Mouse (Mus musculus) right cerebral cortex, postnatal 25 days (tissue): Measurements from ENCODE around the gene Ccin.

ENCODE experiments used
- DNase-seq: peaks from one replicate; pipeline ENCODE4 v3.0.0; 2022

Ccin gene

DNA sequence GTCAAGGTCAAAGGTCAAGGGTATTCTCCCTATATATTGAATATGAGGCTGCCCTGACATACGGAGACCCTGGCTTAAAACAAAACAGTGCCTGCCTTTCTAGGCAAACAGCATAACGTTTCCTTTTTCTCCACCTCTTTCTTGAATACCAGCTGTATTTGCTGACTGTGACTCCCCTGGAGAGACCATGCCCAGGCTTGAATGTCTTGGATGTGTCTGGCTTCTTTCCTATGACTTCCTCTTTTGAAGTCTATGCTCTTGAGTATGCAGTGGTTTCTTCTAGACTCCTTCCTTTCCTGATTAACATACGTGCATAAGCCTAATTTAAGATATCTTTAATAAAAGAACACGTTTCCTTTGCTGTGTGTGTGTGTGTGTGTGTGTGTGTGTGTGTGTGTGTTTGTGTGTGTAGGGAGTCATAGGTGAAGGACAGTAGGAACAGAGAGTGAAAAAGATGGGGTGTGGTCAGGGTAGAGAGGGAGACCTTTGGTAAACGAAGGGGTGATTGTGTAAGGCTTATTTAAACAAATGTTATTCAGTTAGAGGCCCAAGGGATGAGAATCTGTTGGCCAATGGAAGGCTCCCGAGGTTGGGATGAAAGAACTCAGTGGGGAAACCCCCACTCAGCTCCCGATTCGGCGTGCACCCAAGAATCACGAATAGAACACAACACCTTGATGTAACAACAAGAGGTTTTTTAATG is 8.2 kb upstream of the Ccin start:
- no peak for DNase-seq

DNA sequence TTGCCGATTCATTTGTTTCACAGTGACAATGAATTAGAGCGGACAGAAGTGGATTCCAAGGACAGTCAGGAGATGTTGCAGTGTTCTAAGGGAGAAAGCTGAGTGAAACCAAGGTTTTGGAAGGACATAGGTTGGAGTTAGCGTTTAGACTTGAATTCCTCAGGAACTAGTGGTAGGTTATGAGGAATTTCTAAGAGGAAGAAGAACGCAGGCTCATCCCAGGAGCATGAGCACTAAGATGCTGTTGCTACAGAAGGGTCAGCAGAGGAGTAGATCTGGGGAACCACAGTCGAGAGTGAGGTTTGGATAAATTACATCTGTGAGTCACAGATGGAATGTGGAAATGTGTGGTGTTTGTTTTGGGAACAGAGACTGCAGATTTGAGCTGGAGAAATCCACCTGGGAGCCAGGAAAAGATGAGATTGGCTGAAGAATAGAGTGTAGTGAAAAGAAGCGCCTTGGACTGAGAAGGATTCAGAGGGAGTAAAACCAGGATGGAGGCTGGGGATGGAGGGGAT is 7.0 kb upstream of the Ccin start:
- DNase-seq, result no peak

DNA sequence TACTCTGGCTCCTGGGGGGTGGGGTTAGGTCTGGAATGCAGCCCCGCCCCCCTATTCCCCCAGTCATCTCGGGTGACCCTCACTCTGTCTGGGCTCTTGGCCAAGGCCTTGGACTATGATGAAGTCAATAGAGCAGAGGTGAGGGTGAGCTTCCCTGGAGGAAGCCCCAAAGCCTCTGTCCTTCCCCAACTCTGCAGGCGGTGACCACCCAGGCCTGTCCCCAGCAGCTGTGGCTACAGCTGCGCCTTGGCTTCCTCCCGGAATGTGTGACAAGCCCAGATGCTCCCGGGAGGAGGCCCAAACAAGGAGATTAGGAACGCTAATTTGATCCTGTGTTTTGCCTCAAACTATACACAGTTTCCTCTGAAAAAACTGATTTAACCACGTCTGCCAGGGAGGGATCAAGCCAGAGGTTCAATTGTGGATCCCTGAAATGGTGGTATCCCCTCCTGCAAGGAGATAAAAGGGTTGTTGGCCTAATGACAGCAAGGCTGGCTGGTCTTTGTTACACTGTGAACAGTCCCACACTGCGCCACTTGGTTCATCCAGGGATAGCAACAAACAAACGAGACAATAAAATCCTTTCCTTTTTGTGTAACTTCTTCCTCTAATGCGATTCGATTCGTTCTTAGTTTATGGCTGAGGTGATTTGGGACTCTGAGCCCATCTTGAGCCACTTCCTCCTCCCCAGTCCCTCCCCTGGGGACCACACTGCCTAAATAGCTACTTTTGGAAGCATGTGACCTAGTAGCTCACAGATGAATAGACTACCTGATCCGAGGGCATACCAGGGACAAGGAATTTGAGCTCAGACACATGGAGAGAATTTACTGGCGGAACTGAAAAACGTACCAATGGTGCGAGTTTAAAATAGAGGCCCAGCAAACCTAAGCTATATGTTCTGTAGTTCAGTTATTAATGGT is 4.5 kb upstream of the Ccin start:
- no peak for DNase-seq

DNA sequence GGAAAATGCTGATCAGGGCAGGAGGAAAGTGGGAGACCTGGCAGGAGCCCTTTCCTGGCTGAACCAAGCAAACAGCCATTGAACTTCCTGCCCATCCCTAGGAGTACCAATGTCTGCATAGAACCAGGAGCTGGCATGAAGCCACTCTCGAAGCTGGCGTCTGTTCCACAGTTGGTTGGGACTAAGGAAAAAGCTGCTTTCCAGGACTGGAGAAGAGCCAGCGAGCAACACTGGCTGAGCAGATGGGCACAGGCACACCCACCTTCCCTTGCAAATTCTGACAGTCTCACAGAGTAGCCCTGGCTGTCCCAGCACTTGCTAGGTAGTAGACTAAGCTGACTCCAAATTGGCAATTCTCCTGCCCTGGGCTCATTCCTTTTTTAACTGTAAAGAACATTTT is 3.5 kb upstream of the Ccin start:
- DNase-seq, result peak; percentile 86

DNA sequence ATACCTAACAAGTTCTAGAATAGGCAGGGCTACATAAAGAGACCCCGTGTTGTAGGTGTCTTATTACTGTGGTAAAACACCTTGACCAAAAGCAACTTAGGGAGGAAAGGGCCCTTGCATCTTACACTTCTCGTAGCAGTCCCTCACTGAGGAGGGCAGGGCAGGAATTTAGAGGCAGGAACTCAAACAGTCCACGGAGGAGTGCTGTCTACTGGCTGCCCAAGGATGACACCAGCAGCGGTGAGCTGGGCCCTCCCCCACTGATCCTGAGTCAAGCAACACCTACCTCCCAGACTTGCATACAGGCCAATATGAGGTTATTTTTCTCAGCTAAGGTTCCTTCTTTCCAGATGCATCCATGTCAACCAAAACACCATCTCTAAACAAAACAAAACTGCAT is 3.0 kb upstream of the Ccin start:
- DNase-seq, result no peak

DNA sequence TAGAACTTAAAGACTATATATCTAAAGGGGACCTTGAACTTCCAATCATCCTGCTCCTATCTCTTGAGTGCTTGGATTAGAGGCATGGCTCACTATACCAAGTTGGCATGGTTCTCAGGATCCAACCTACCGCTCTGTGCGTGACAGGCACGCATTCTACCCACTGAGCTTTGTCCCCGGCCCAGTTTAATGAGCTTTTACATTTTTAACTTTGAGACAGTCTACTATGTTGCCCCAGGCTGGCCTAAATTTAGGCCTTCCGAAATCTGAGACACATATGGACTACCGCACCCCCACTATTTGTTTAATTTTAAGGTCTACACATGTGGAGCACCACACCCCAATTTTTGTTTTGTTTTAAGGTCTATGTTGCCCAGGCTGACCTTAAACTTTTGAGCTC is 2.4 kb upstream of the Ccin start:
- DNase-seq, result no peak

DNA sequence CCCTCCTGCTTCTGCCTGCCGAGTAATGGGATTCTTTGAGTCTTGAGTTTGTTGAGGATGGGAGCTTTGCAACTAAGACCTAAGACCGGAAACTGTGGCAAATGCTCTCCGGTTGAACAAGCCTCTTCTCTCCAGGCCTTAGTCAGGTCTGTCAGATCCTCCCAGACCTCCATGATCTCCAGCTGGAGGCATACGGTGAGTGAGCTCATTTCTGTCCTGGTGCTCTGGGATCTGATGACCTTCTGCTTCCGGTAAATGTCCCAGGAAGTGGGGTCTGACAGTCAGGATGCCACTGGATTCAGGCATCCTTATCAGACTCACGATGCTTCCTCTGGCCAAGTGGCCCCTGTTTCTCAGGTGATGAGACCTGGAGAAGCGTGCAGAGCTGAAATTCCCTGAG is 2.0 kb upstream of the Ccin start:
- DNase-seq, result no peak

DNA sequence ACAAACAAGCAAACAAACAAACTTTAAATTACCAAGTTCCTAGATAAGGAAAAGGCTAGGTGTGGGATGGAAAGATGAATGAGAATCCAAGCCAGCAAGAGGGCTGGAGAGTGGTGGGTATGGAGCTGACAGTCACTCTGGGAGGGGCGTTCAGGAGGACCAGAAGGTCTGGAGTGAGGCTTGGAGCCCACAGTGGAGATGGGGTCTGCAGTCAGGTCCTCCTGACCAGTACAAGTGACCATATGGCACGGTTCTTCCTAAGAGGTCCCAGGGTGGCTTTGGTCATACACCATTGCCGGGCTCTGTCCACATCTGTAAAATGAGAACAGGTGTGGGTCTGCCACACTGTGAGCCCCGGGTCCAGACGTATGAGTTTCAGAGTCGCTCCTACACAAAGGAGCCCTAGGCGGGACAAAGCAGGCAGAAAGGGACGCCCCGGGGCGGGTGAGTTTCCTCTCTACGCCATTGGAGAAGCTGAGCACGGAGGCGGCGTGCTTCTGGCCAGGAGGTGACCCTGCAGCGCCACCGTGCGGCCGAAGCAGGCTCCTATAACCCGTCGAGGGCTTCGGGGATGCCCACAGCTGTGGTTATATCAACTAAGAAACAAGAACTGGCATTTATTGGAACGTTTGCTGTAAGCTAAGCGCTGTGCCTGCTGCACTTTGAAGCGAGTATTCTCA is 1.1 kb upstream of the Ccin start:
- peak; percentile 90 for DNase-seq

DNA sequence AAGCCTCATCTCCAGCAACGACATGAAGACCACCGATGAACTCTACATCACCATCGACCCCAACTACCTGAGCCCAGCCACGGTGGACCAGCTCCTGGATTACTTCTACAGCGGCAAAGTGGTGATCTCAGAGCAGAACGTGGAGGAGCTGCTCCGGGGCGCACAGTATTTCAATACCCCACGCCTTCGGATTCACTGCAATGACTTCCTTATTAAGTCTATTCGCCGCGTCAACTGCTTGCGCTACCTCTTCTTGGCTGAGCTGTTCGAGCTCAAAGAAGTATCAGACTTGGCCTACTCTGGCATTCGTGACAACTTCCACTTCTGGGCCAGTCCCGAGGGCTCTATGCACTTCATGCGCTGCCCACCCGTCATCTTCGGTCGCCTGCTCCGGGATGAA is 473 bp downstream of the Ccin start:
- no peak for DNase-seq

DNA sequence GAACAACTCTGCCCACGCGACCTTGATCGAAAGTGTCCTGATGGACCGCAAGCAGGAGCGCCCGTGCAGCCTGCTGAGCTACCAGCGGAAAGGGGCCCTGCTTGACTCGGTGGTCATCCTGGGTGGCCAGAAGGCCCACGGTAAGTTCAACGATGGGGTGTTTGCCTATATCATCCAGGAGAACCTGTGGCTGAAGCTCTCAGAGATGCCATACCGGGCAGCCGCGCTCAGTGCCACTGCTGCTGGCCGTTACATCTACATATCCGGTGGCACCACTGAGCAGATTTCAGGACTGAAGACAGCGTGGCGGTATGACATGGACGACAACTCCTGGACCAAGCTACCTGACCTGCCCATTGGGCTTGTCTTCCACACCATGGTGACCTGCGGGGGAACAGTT is 1.0 kb downstream of the Ccin start:
- DNase-seq, result no peak

DNA sequence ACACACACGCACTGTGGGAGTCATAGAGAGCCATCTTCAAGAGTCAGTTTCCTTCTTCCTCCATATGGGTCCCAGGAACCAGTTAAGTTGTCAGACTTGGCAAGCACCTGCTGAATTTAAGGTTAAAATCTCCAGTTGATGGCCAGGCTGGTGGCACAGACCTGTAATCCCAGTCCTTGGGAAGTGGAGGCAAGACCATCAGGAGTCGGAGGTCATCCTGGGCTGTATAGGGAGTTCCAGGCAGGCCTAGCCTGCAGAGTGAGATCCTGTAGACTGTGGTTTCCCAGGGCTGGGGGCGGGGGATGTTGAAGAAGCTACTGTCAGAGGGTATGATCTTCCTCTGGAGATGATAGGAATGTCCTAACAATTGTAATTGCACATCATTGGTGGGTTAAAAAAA is 5.7 kb downstream of the Ccin start:
- DNase-seq, result no peak

DNA sequence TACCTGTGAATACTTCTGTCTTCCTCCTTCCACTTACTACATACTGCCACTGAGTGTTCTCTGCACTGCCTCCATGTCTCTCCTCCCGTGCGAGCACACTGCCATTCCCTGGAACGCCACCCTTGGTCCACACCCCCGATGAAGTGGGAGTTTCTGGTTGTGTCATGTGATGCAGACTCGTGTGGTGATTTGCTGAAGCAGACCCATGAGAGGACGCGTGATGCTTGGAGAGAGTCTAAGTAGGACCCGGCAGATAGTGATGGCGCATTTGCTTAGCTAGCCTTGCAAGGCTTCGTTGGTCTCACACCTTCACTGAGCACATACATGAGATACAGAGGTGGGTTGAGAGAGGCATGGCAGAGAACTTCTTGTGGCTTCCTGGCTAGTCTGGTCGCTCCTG is 9.8 kb downstream of the Ccin start:
- DNase-seq, result no peak

DNA sequence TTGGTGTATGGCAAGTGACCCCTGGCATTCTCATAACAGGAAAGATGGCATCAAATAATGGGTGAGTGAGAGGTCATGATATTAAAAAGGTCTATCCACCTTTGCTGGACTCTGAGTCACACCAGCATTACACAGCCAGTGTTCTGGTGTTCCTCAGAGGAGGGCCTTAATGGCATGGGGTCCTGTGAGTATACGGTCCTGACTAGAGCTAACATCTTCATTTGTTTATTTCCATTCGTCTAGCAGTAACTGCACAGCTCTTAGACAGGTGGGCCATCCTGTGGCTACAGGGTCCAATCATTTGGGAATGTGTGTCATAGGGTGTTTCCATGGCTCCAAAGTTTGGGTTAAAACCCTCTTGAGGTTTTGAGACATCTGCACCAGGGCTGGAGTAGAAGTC is 11.1 kb downstream of the Ccin start:
- no peak for DNase-seq

DNA sequence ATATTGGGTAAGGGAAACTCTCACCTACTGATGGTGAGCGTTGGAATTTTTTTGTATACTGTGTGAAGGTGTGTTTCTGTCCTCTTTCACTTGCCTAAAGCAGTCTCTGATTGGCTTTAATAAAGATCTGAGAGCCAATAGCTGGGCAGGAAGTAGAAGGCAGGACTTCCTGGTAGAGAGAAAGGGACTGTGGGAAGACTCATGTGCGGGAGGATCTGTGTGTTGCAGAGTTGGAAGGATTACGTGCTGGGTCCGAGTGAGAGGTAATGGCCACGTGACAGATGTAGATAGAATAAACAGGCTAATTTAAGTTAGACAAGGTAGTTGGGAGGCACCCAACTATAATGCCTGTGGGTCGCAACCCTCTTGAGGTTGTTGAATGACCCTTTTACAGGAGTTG is 20.3 kb downstream of the Ccin start:
- DNase-seq, result no peak

DNA sequence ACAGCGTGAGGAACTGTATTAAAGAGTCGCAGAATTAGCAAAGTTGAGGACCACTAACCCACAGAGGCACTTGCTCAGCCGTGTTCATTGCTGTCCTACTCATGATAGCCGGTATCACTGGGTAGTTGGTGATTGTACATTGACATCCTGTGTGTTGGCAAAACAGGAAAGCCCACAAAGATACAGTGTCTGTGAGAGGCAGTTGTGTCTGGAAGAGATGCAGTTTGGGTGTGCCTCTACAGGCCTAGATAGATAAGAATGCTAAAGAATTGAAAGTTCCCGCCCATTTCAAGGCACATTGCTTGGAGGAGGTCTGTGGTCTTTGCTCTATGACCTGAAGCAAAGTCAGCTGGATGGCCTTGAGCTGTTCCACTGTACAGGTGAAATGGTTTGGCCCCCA is 20.8 kb downstream of the Ccin start, which contains the start of gene Clta:
Gene Clta (plus strand): TSS at position 327 of the 400 bp plus-strand sequence.
- no peak for DNase-seq

DNA sequence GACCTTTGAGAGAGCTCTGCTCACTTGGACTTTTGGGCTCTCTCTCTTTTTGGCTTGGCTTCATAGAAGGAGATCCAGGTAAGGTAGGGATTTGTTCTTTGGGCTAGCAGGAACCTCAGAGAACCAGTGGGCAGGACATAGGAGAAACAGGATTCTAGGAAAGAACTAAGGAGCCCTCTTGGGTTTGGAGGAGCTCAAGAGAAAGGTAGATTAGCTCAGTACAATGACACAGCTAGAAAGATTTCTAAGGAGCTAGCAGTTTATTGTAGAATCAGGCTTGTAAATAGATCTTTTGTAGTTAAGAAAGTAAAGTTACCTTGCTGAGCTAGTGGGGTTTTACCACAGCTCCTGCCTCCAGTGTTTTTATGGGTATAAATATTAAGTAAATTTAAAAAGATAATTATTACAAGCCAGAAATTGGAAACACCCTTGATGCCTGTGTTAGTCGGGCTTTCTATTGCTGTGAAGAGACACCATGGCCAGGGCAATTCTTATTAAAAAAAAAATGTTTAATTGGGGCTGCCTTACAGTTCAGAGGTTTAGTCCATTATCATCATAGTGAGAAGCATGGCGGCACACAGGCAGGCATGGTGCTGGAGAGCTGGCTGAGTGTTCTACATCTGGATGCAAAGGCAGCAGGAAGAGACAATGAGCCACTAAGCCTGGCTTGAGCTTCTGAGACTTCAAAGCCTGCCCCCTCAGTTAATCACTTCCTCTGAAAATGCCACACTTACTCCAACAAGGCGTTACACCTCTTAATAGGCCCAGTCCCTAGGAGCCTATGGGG is 21.5 kb downstream of the Ccin start:
- DNase-seq, result no peak

DNA sequence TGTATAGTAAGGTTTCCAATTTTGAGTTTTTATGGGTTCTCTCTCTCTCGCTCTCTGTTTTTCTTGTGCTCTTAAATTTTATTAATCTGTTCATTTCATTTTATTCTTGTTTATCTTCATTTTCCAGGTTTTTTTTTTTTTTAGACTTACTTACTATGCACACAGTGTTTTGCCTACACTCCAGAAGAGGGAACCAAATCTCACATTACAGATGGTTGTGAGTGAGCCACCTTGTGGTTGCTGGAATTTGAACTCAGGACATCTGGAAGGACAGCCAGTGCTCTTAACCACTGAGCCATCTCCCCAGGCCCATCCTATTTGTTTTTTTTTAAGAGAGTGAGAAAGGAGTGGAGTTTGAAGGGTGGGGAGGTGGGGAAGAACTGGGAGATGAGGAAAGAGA is 26.9 kb downstream of the Ccin start:
- no peak for DNase-seq

DNA sequence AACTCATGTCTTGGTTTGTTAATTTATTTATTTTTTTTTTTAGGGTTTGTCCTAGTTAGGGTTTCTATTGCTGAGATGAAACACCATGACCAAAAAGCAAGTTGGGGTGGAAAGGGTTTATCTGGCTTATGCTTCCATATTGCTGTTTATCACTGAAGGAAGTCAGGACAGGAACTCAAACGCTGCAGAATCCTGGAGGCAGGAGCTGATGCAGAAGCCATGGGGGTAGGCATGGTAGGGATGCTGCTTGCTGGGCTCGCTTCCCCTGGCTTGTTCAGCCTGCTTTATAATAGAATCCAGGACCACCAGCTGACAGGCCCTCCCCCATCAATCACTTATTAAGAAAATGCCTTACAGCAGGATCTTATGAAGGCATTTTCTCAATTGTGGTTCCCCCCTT is 27.6 kb downstream of the Ccin start:
- DNase-seq, result no peak

DNA sequence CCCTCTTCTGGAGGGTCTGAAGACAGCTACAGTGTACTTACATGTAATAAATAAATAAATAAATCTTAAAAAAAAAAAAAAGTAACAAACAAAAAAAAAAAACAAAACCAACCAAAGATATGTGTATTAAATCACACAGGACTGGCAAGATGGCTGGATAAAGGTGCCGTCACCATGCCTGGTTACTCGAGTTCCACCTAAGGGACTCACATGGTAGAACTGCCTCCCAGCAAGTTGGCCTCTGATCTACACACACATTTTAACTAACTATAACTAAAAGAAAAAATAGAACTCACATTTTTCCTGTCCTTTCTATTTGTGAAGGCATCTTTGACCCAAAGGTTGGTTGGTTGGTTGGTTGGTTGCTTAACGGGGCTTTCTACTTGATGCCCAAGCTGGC is 28.5 kb downstream of the Ccin start:
- no peak for DNase-seq

DNA sequence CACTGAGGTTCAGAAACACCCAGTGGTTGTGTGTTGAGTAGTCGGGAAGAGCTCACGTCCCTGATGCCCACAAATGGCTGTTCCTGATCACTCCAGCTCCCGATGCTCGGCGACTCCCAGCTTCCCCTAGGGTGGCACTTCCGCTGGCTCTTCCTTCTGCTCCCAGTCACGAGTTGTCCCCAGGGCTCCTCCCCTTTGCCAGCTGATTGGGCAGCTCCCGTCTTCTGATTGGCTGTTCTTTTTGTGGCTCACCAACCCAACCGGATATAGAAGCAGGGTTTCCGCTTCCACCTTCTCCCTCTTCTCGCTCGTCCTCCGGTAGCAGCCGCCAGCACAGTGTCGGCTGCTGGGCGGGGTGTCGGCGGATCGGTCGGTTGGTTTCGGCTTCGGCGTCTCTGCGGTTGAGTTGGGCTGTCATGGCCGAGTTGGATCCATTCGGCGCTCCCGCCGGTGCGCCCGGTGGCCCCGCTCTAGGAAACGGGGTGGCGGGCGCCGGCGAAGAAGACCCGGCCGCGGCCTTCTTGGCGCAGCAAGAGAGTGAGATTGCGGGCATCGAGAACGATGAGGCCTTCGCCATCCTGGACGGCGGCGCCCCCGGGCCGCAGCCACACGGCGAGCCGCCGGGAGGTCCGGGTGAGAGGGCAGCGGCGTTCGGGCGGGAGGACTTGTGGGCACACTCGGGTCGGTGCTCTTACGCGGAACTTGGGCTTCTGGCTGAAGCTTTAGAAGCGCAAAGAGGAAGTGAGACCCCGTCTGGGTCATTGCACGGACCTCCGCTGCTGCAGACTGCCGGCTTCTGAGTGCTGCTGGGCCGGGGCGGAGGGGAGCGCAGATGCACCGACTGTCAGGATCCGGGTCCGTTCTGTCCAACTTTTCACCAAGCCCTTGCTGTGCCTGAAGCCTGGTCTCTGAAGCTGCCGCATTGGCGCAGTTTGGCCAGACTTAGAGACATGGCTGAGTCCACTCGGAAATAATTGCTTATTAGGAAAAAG is 29.4 kb downstream of the Ccin start:
- peak; percentile 92 for DNase-seq

DNA sequence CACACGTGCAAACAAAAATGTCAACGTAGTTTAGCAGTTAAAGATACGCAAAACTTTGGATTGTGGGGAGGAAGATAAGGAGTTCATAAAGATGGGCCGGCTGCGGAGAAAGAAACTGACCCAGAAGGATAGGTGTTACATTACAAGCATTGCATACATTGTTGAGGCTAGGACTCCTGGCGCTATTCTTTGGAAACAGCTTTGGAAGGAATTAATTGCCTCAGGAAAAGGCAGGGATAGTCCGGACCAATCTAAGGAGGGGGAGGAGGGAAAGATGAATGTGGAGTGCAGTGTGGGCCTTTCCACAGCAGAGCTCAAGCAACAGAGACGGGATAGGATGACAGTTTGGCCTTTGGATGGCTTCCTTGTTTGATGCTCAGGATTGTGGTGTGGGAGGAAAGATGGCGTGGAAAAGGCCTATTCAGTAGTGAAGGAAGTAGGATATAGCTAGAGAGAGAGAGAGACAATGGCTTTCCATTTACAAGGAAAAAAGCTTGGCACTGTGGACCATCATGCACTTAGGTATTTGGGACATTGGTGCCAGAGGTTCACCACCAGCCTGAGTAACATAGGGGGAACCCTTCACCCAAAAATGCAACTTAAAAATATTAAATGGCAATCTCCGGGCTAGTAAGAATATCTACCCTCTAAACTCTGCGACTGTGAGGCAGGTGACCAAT is 30.2 kb downstream of the Ccin start:
- DNase-seq, result no peak
